Mouse (Mus musculus) hindbrain, embryonic 16.5 days (tissue): Measurements from ENCODE around the gene Ssbp3. TPM values are rescaled to one million over a fixed set of nuclear protein-coding genes. Genes with fewer than 3 reads are reported as not detected.

ENCODE experiments used
- ATAC-seq: fragments of 200-750 bp; cut with Nextera tagmentation; 2 replicates; pipeline ENCODE4 v1.8.0; 2017; ENCODE audit warnings: moderate TSS enrichment, moderate library complexity
- H3K27ac ChIP-seq: fragments of 300-500 bp; sonication (generic); 2 replicates; pipeline ENCODE4 v1.5.1; 2014; ENCODE audit warnings: low read depth, mild to moderate bottlenecking, control low read depth, low read length, moderate library complexity
- H3K27me3 ChIP-seq: fragments of 300-500 bp; sonication (generic); replicated peaks from 2 replicates; pipeline ENCODE4 v1.6.1; 2014; ENCODE audit warnings: low read length; ENCODE audit not compliant: control insufficient read depth, insufficient read depth
- H3K36me3 ChIP-seq: fragments of 300-500 bp; sonication (generic); 2 replicates; pipeline ENCODE4 v1.6.1; 2014; ENCODE audit warnings: mild to moderate bottlenecking, low read length, moderate library complexity, mixed read lengths; ENCODE audit not compliant: control insufficient read depth, insufficient read depth
- H3K4me1 ChIP-seq: fragments of 300-500 bp; sonication (generic); 2 replicates; pipeline ENCODE4 v1.6.1; 2014; ENCODE audit warnings: low read depth, low read length; ENCODE audit not compliant: control insufficient read depth, insufficient read depth
- H3K4me2 ChIP-seq: fragments of 300-500 bp; sonication (generic); 2 replicates; pipeline ENCODE4 v1.6.1; 2014; ENCODE audit warnings: mild to moderate bottlenecking, low read length, control low read depth, moderate library complexity
- H3K4me3 ChIP-seq: fragments of 300-500 bp; sonication (generic); 2 replicates; pipeline ENCODE4 v1.5.1; 2014; ENCODE audit warnings: mild to moderate bottlenecking, low read length, control low read depth, moderate library complexity
- H3K9ac ChIP-seq: fragments of 300-500 bp; sonication (generic); 2 replicates; pipeline ENCODE4 v1.6.1; 2014; ENCODE audit warnings: low read depth, mild to moderate bottlenecking, control low read depth, low read length, moderate library complexity
- H3K9me3 ChIP-seq: fragments of 300-500 bp; sonication (generic); 2 replicates; pipeline ENCODE4 v1.6.1; 2014; ENCODE audit warnings: mild to moderate bottlenecking, low read length, moderate library complexity; ENCODE audit not compliant: control insufficient read depth
- WGBS: fragments of 180-500 bp; shearing (Covaris S2); extraction: QIAGEN DNeasy Blood & Tissue Kit; methylation state at CpG from one replicate; pipeline ENCODE4 v1.1.7; 2014; 5-methylcytosine and 5-hydroxymethylcytosine counted together
- polyA plus RNA-seq: library from polyadenylated mRNA; unstranded; fragments of >200 nt; fragmentation: Nextera tagmentation; extraction: Ambion mirVana; gene quantifications from 2 replicates; pipeline ENCODE4 v1.2.1, GENCODE M21; 2015

Gene Ssbp3
- polyA plus RNA-seq, 1 experiment from 2014 or later, result 82.9 TPM

DNA sequence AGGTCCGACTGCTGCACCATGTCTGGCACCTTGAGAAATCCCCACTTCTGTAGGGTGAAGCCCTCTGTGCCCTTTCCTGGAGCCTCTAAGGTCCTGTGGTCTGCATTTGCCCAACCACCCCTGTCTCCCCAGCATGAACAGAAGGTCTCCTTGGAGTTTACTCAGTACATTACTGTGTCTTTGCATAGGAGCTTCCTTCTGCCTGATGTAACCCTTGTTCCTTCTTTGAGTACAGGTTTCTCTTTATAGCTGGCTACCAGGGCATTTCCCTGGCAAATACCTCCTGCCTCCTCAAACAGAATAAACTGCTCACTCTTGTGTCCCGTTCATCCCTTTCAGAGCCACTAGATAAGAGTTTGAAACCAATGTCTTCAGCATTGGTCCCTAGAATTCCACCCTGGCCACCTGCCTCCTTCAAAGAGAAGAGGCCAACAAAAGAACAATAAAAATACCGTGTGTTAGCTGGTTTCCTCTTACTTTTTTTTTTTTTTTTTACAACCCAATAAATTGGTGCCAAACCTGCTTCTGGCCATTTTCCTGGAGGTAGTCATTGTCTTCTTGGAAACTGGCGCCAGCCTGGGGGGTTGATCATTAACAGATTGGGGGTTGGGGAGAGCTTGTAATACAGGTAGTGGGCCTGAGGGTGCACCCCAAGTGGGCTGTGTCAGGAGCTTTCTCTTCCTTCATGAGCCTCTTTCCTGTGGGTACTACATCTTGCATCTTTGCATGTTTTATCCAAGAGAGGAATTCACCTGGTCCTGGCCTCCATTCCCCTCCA is 72.0 kb downstream of the Ssbp3 start:
- Histone ChIP-seq H3K4me1 (peaks cover 61% of the 10 kb centered on the region), H3K4me2 (no peak overlapping the region), H3K36me3 (no peaks in the 10 kb centered on the region), H3K4me3 (no peak overlapping the region), H3K9ac (no peak overlapping the region), H3K27me3 (no peaks in the 10 kb centered on the region), H3K9me3 (no peaks in the 10 kb centered on the region), H3K27ac (no peak overlapping the region)
- ATAC-seq, result no peak
- WGBS, result 54% methylated on average over 4 of the region's 4 CpGs

DNA sequence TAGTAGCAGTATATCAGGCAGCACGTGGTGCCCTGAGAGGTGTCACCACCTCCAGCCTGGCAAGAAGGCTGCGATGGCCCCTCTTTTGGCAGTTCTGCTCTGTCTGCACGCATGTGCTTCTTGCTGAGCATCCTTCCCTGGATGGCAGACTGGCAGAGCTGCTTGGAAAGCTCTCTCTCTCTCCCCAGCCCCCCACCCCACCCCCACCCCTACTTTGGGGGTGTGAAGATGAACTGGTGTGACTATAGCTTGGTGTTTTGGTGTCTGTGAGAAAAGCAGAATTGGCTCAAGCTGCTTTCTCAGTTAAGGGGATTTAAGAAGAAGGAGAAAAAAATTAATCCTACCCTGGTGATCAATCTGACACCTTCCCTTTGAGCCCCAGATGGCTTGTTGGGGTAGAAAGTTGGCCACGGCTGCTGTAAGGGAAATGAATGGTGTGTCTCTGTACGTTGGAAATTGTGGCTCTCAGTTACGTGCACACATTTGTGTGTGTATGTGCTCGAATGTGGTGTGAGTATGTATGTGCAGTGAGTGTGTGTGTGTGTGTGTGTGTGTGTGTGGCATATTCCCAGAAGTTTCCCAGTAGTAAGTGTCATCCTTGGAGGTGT is 73.5 kb downstream of the Ssbp3 start:
- no peaks in the 10 kb centered on the region for H3K9me3 ChIP-seq
- no peaks in the 10 kb centered on the region for H3K36me3 ChIP-seq
- H3K27ac ChIP-seq, result peak overlapping the region; percentile 71
- no peak overlapping the region for H3K4me2 ChIP-seq
- 0 out of 2 replicates have a peak, but pooled peaks have one; percentile 21 for ATAC-seq
- H3K4me3 ChIP-seq, result no peak overlapping the region
- peaks cover 60% of the 10 kb centered on the region for H3K4me1 ChIP-seq
- 46% methylated on average over 7 of the region's 7 CpGs for WGBS
- no peak overlapping the region for H3K9ac ChIP-seq
- no peaks in the 10 kb centered on the region for H3K27me3 ChIP-seq

DNA sequence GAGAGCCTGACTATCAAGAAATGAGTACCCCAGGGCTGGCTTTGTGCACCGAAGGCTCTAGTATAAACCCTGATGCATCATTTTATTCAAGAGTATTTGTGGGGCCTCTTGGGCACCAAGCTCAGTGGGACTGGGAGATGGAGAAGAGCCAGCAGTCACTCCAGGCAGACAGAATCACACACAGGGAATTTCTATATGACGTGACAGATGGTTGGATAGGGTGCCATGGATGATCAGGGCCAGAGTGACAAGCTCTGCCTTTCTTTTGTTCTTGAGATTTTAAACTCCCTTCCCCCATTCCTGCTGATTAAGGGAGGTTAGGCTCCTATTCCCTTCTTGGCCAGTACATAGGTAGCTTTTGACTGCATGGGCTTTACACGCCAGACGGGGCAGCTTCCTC is 74.8 kb downstream of the Ssbp3 start:
- Histone ChIP-seq H3K4me2 (no peak overlapping the region), H3K9ac (no peak overlapping the region), H3K4me1 (peaks cover 68% of the 10 kb centered on the region), H3K36me3 (no peaks in the 10 kb centered on the region), H3K27ac (peak overlapping the region; percentile 56), H3K4me3 (no peak overlapping the region), H3K9me3 (no peaks in the 10 kb centered on the region), H3K27me3 (no peaks in the 10 kb centered on the region)
- WGBS, result 42% methylated on average over 4 of the region's 4 CpGs
- no peak for ATAC-seq

DNA sequence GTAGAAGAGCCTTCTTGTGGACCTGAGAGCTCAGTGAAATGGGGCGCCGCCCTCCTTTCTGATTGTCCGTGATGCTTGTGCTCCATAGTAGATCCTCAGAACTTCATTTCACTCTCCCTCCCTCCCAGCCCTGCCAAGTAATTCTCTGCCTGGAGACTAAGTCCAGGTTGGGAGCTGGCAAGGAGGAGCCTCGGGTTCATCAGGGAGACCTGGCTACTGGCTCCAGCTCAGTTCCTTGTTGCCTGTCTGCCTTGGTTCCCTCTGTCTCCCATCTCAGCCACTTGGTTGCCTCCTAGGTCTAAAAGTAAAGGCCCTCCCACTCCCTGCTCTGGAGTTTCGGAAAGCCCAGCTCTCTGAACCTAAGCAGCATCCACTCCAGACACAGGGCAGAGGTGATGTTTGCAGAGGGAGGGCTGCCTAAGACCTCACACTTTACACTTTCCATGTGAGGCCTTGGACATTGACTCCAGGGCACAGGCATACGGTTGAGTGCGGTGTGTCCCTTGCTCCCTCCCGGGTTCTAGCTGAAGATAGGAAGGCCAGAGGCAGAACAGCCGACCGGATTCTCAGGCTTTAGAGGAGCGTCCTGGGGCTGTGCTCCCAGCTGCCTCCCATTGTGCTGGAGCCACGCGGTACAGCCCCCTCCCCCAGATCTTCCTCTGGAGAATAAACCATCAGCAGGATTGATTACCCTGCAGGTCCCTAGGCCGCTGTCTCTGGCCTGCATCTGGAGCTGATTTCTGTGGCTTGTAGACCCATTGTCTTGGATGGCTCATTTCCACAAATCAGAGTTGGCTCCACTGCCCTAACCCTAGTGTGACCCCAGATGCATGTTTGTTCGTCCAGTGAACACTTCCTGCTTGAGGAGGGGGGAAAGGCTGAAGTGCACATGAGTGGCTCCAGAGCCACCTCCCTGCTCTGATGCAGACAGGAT is 75.7 kb downstream of the Ssbp3 start:
- H3K4me3 ChIP-seq, result no peak overlapping the region
- no peaks in the 10 kb centered on the region for H3K36me3 ChIP-seq
- peak overlapping the region; percentile 29 for H3K27ac ChIP-seq
- 0 out of 2 replicates have a peak overlapping the region, but pooled peaks have one; percentile 5 for H3K9ac ChIP-seq
- no peak overlapping the region for H3K4me2 ChIP-seq
- H3K27me3 ChIP-seq, result no peaks in the 10 kb centered on the region
- no peak for ATAC-seq
- H3K4me1 ChIP-seq, result peaks cover 65% of the 10 kb centered on the region
- no peaks in the 10 kb centered on the region for H3K9me3 ChIP-seq
- 24% methylated on average over 15 of the region's 15 CpGs for WGBS

DNA sequence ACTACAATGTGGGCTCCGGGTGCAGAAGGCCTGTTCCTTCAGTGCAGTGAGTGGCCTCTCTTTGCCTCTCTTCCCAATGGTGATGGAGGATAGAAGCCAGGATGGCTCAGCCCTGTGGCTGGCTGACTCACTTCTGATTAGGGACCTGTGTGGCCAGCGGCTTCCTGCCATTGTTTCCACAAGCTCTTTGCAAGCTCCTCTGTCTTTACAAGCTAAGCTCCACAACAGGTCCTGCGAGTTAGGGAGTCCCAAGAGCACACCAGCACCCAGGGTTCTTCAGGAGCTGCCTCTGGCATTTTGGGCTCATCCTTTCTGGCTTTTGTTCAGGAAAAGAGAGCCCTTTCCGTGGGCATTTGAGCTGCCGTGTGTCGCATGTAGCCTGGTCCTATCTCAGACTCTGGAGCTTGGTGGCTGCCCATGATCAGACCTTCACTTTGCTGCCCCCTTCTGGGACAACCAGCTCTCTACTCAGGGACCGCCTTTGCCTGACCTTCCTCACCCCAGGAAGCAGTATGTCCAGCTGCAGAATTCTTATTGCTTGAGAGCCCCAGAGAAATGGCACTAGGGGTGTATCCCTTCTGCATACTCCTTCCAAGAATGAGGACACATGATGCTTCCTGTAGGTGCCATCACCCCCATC is 77.3 kb downstream of the Ssbp3 start:
- H3K27ac ChIP-seq, result peak overlapping the region; percentile 18; the same call in 1 of the 2 replicates

DNA sequence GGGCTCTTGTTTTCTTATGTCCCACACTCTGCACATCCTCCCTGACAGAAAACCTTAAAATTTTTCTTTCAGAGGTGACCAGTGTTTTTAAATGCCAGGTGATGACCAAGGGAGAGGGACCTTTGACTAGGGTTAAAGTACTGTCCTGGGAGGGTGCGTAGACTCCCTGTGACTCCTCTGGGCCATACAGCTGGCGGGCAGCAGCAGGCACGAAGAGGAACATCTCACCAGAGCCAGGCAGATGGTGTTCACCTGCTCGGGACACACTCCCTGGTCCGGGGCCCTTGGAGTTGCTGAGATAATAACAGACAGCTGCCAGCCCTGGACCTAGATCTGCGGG is 78.4 kb downstream of the Ssbp3 start:
- 18% methylated on average over 6 of the region's 6 CpGs for WGBS
- ATAC-seq, result no peak
- Histone ChIP-seq H3K4me3 (no peak overlapping the region), H3K9me3 (no peaks in the 10 kb centered on the region), H3K27ac (peak overlapping the region; percentile 54), H3K4me1 (peaks cover 52% of the 10 kb centered on the region), H3K4me2 (no peak overlapping the region), H3K36me3 (no peaks in the 10 kb centered on the region), H3K27me3 (no peaks in the 10 kb centered on the region), H3K9ac (0 out of 2 replicates have a peak overlapping the region, but pooled peaks have one; percentile 2)

More for the DNA sequence above, 77.3 kb downstream of the Ssbp3 start:
- Histone ChIP-seq H3K36me3 (no peaks in the 10 kb centered on the region), H3K4me1 (peaks cover 57% of the 10 kb centered on the region), H3K9me3 (no peaks in the 10 kb centered on the region), H3K9ac (no peak overlapping the region), H3K4me2 (no peak overlapping the region; the same call in 1 of the 2 replicates), H3K4me3 (no peak overlapping the region), H3K27me3 (no peaks in the 10 kb centered on the region)
- WGBS, result 20% methylated on average over 7 of the region's 7 CpGs
- no peak for ATAC-seq

DNA sequence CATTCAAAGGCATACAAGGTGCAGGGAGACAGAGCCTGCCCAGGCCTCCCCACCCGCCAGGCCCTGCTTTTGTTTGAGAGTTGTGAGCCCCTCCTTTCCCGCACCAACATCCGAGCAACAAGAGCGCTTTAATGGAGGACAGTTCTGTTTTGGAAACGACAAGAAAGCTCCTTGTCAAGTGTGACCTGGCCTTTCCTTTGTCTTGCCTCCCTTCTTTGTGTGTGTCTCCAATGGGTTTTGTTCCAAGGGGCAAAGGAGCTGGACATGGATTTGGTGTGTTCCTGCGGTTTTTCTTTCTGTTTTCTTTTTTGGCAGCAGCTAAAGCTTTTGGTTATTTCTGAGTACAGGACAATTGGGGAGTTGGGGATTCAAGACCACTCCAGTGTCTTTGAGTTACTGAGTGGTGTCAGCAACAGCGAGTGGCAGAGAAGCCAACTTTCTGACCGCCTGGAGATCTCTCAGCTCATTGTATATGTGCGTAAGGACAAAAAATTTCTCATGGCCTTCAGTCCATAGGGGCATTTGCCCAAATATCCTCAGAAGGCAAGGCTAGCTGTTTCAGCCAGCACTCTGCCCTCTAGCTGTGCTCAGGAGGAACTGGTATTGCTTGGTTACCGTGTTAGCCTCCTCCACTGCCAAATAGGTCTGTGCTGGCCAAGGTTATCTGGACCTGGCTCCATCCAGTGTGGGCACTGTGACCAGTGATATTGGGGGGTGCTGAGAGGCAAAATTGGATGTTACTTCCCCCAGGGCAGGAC is 78.9 kb downstream of the Ssbp3 start:
- 0 out of 2 replicates have a peak overlapping the region, but pooled peaks have one; percentile 23 for H3K9ac ChIP-seq
- H3K27me3 ChIP-seq, result no peaks in the 10 kb centered on the region
- no peak overlapping the region for H3K4me3 ChIP-seq
- peak; percentile 67 for ATAC-seq
- 19% methylated on average over 10 of the region's 10 CpGs for WGBS
- H3K27ac ChIP-seq, result peak overlapping the region; percentile 54
- no peaks in the 10 kb centered on the region for H3K36me3 ChIP-seq
- peaks cover 49% of the 10 kb centered on the region for H3K4me1 ChIP-seq
- H3K9me3 ChIP-seq, result no peaks in the 10 kb centered on the region
- H3K4me2 ChIP-seq, result no peak overlapping the region

DNA sequence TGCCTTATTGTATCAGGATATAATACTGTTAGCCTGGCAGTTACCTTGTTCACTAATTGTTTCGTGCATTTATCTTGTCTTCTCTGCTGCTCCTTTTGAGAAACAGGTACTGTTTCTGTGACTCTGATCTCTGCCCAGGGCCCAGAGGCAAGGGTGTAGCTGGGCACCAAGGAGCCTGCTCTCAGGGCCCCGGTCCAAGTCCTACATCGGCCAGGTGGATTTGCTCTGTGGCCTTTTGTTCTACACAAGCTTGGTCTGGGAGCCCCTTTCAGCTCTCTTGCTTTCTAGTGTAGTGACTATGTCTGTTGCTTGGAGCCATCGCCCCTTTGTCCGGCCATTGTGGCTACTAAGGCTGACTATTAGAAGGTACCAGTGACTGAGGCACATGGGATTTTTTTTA is 82.6 kb downstream of the Ssbp3 start:
- no peaks in the 10 kb centered on the region for H3K27me3 ChIP-seq
- no peaks in the 10 kb centered on the region for H3K36me3 ChIP-seq
- H3K4me1 ChIP-seq, result peaks cover 41% of the 10 kb centered on the region
- no peak overlapping the region for H3K9ac ChIP-seq
- H3K4me2 ChIP-seq, result no peak overlapping the region
- H3K9me3 ChIP-seq, result no peaks in the 10 kb centered on the region
- ATAC-seq, result no peak
- no peak overlapping the region for H3K4me3 ChIP-seq
- no peak overlapping the region for H3K27ac ChIP-seq
- WGBS, result 83% methylated on average over 5 of the region's 5 CpGs
